Mouse (Mus musculus) adrenal gland, postnatal 14 days (tissue): ENCODE results near the gene Sepsecs. TPM values are rescaled to one million over a fixed set of nuclear protein-coding genes. Genes with fewer than 3 reads are reported as not detected.
"Not testable (repeated sequence)": the region's sequence is repeated elsewhere in the genome, so short reads cannot be mapped to it uniquely, and the experiment has no call there.

Experiments used
- DNase-seq: peaks from one replicate; pipeline ENCODE4 v3.0.0; 2021; ENCODE audit warnings: mixed read lengths
- long read RNA-seq, 2 experiments: library from polyadenylated mRNA; stranded (forward); transcript quantifications; one replicate each; pipeline ENCODE4 v2.0.0; 2021
- total RNA-seq: library from RNA; stranded (reverse); gene quantifications from 2 replicates; pipeline ENCODE4 v1.2.3, GENCODE M21; 2021

Sepsecs gene
- total RNA-seq: 16.6 and 19.2 TPM in 2 replicates
- long read RNA-seq, experiment 1, full-length matches to known transcripts: 7 of 11 reads
- long read RNA-seq, experiment 1, partial matches to known transcripts: 1 of 11 reads
- long read RNA-seq, experiment 1, other reads (novel, unspliced or antisense): 3 of 11 reads
- long read RNA-seq, experiment 2, full-length matches to known transcripts: 5 of 10 reads
- long read RNA-seq, experiment 2, partial matches to known transcripts: 1 of 10 reads
- long read RNA-seq, experiment 2, other reads (novel, unspliced or antisense): 4 of 10 reads

- peak; percentile 95 for DNase-seq
These were observed at the start of gene Sepsecs for GRCm38 (mm10) chr5:52669426-52670191. Gene Sepsecs, minus strand, starts transcription at chr5:52669708.

GRCm38 (mm10) chr5:52716742-52717448, 47.4 kb upstream of the Sepsecs start:
- DNase-seq: no peak

- no peak for DNase-seq
These were observed 43.2 kb upstream of the Sepsecs start for GRCm38 (mm10) chr5:52712704-52713103.

DNA sequence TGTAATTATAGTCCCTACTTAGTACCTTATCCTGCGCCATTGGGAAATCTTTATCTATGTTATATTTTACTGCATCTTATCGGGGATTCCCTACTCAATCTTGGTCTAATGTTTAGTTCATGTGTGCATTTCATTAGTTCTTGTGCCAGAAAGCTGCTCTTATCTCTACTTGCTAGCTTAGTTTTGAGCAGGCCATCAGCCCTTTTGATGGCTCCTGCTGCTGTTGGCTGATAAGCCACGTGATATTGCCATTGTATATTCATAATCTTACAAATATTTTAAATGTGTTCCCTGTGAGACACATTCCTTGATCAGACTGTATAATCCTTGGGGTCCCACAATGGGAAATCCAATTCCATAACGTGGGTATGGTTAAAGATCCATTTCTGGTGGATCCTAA, 35.1 kb upstream of the Sepsecs start:
- no peak for DNase-seq

DNA sequence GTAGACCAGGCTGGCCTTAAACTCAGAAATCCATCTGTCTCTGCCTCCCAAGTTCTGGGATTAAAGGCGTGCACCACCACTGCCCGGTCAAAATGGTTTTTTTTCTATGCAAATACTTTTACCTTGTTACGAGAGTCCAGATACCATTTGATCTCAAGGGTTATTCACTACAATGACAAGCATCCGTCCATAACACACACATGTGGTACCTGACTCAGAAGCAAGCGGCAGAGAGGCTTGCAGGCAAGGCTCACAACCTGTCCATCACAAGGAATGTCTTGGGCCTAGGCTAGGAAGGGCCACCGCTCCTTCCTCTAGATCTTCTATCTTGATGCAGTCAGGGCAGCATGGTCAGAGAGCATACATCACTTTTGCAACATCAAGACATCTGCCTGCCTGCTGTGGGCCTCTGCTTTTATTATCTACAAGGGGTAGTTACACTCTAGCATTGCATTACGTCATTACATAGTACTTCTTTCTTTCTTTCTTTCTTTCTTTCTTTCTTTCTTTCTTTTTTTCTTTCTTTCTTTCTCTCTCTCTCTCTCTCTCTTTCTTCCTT, 28.5 kb upstream of the Sepsecs start:
- DNase-seq: not testable (repeated sequence)

- DNase-seq: no peak
These were observed 27.8 kb upstream of the Sepsecs start for GRCm38 (mm10) chr5:52697291-52697690.

GRCm38 (mm10) chr5:52687741-52688455, 18.4 kb upstream of the Sepsecs start:
- DNase-seq: no peak

- DNase-seq: no peak
These were observed 11.6 kb upstream of the Sepsecs start for GRCm38 (mm10) chr5:52681111-52681510.

GRCm38 (mm10) chr5:52680191-52680590, 10.7 kb upstream of the Sepsecs start:
- no peak for DNase-seq

GRCm38 (mm10) chr5:52678498-52679070, 9.1 kb upstream of the Sepsecs start:
- no peak for DNase-seq

- no peak for DNase-seq
These were observed 7.6 kb upstream of the Sepsecs start for GRCm38 (mm10) chr5:52677126-52677525.

DNA sequence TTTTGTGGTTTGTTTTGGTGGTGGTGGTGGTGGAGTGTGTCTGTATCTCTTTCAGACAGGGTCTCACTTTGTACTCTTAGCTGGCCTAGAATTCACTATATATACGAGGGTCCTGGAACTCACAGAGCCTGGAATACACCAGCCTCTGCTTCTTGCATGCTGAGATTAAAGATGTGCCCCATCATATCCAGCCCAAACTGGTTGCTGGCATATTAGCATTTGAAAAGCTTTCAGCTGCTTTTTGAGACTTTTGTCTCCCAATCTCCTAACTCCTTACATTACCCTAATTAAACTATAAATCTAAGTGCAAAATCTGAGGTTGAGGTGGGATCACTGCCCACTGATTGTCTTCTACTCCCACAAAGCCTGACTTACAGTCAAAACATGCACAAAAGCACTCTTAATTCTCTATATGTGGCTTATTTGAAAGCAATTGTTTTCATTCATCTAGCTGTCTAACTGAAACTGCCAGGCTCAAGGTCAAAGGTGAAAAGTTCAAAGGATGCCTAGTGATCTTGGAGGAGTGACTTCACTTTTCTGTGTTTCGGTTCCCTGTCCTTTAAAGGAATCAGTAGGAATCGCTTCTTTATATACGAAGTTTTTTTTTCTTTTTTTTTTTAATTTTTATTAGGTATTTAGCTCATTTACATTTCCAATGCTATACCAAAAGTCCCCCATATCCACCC, 5.0 kb upstream of the Sepsecs start:
- DNase-seq: no peak

DNA sequence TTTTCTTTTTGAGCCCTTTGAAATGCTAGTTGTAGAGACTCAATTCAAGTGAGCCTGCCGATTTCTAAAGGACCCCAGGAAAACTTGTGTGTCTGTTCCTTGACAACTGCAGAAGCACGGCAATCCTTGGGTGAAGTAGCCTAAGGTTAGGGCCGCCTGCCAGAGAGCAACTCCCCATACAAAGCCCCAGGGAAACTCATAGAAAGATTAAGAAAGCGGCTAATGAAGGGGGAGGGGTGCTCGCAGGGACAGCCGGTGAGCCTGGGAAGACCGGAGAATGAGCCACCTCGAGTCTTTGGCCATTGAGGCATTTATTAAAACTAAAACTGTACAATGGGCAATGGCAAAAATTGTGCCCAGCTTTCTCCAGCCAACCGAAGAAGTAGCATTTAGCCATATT, 3.8 kb upstream of the Sepsecs start:
- peak; percentile 57 for DNase-seq

GRCm38 (mm10) chr5:52670745-52671144, 1.2 kb upstream of the Sepsecs start:
- DNase-seq: no peak

- no peak for DNase-seq
These were observed 2.7 kb downstream of the Sepsecs start for GRCm38 (mm10) chr5:52666766-52667165.

DNA sequence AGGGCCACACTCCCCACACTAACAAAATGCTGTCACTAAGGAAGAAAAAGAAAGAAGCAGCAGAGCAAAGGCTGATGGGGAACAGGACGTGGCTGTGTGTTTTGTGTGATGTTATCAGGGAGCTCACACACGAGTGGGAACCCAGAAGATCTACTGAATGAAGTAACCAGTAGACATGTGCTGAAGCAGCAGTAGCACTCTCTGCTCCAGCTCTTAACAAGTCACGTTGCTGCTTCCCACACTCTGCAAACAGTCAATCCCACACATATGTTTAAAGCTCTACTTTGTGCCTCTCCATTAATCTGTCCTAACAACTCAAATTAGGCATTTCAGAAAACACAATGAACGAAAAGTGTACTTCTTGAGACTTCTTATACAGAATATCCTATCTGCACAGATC, 11.6 kb downstream of the Sepsecs start:
- no peak for DNase-seq

GRCm38 (mm10) chr5:52657336-52657735, 12.2 kb downstream of the Sepsecs start:
- no peak for DNase-seq

DNA sequence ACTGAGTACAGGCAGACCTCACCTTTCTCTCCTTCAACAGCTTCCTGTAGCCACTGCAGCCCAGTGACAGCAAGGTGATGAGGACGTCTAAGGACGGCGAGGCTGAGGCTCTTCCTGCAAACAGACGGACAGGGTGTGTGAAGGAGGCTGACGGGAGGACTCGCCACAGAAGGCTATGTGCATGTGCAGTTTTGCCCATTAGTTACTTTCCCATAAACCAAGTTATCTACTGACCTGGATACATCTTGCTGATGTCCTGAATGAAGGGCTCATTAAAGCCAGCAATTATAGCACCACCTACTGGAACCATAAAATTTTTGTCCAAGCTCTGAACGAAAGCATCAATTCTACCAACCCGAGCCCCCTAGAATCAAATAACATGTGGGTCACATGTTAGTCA, 13.5 kb downstream of the Sepsecs start:
- no peak for DNase-seq

- DNase-seq: no peak
These were observed 14.5 kb downstream of the Sepsecs start for GRCm38 (mm10) chr5:52654961-52655360.

- no peak for DNase-seq
These were observed 16.9 kb downstream of the Sepsecs start for GRCm38 (mm10) chr5:52652606-52653005.

GRCm38 (mm10) chr5:52652086-52652485, 17.4 kb downstream of the Sepsecs start:
- DNase-seq: no peak
